Mouse (Mus musculus): ENCODE measurements around the gene Sorbs2.

DNA sequence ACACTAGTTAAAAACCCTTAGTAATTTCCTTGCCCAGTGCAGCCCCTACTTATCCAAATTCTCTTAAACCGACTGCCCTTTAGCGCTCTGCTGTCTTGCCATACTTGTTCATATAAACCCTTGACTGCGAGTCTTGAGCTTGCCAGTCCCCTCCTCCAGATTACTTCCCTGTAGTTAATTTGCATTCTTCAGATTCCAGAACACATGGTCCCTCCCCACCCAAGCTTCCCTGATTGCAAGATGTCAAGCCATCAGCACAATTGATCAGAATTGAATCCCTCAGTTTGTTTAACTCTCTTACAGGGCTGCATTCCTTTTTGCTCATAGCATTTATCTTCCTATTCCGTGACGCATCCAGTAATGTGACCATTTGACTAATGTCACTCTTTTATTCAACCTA lies 32.9 kb downstream of the Sorbs2 start:
- TF ChIP-seq POLR2A (IDR thresholded peaks at IDR 0.05; ENCODE audit: insufficient read length, low read depth), result no peak
- TF ChIP-seq E2F4 (IDR thresholded peaks at IDR 0.05; ENCODE audit: insufficient read depth), result no peak
